Mouse (Mus musculus): ENCODE results near the gene Timm8a2. TPM values are rescaled to one million over a fixed set of nuclear protein-coding genes. Genes with fewer than 3 reads are reported as not detected.
A peak's percentile ranks its signal among the peaks of the same experiment; 100 is the strongest.
"Not testable (repeated sequence)": the region's sequence is repeated elsewhere in the genome, so short reads cannot be mapped to it uniquely, and the experiment has no call there.

The Timm8a2 gene
- total RNA-seq, 2 experiments from 2014 or later: not detected

DNA sequence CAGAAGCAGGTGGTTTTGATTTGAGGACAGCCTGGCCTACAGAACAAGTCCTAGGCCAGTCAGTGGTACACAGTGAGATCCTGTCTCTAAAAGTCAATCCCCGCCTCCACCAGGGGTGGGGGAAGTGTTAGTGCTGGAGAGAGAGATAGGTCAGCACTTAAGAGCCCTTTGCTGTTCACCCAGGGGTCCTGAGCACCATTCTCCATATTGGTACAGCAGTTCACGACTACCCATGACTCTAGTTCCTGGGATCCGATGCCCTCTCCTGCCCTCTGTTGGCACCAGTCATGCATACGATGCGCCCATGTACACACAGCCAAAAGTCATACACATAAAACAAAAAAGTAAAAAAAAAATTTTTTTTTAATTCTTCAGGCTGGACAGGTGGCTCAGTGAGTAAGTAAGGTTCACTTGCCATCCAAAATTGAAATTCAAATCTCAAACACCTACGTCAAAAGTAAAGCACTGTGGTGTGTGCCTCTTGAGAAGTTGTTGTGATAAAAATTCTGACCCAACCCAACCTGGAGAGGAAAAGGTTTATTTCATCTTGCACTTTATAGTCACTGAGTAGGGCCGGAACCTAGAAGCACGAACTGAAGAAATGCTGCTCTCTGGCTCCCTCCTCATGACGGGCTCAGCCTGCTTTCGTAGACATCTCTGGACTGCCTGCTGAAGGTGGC, 28.1 kb downstream of the Timm8a2 start:
- DNase-seq: no peak

DNA sequence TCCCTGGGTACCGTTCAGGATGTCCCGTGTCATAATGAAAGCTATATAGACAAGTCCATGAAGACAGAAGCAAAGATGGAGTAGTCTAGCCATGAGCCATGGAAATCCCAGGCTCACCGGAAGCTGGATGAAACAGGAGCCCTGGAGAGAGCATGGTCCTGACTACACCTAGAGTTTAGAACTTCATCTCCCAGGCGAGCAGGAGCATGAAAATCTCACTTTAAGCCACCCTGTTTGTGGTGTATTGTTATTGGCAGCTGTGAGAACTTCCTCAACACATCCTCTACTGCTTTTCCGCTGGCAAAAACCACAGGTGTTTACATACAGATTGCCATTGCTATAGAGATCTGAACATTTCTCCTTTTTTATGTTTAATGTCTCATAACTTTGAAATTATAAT, 29.1 kb downstream of the Timm8a2 start:
- DNase-seq: no peak

DNA sequence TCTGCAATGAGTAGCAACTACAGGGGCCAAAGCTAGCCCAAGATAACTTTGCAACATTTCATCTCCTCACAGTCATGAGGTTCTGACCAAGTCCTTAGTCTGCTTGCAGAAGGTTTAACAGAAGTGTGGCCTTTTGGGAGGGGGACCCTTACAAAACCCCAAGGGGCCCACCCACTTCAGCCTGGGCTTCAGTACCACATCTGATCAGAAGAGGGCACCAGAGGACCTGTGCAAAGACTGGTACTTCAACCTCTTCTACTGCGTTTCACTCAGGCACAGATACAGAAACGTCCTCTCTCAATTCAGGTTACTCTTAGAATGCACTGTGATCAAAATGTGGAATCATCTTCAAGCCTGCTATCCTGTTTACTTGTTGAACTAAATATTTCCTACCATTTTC, 30.0 kb downstream of the Timm8a2 start:
- DNase-seq: peak; percentile 86

DNA sequence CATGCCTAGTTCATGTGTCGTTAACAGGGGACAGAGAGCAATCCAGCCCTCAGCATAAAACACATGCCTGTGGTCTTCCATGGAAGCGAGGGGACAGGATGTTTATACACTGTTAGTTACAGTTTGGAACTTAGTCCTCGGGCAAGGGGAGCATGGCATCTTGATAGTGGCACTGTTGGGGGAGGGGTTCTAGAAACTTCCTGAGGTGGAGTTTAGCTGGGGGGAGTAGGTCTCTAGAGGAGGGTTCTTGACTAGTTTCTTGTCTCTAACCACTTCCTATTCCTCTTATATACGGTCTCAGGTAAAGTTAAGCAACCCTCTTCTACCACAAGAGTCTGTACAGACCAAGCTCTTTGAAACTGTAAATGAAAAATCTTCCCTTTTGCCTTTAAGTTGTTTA, 31.8 kb downstream of the Timm8a2 start:
- DNase-seq: no peak

DNA sequence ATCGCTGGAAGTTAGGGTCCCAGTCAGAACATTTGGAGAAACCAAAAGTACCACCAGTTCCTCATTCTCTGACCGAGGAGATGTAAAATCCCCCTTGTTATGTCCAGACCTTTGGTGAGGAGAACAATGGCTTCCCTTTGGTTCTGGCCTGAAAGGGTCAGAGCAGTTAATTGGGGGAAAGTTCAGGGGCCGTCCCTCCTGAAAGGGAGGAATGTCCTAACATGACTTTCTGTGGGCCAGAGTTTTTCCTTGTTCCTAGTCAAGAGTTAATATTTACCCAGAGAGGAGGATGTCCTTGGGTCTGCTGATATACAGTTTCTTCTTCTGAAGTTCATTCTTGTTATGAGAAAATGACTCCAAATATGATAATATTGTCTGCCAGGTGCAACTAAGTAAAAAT, 33.6 kb downstream of the Timm8a2 start:
- DNase-seq: not testable (repeated sequence)

DNA sequence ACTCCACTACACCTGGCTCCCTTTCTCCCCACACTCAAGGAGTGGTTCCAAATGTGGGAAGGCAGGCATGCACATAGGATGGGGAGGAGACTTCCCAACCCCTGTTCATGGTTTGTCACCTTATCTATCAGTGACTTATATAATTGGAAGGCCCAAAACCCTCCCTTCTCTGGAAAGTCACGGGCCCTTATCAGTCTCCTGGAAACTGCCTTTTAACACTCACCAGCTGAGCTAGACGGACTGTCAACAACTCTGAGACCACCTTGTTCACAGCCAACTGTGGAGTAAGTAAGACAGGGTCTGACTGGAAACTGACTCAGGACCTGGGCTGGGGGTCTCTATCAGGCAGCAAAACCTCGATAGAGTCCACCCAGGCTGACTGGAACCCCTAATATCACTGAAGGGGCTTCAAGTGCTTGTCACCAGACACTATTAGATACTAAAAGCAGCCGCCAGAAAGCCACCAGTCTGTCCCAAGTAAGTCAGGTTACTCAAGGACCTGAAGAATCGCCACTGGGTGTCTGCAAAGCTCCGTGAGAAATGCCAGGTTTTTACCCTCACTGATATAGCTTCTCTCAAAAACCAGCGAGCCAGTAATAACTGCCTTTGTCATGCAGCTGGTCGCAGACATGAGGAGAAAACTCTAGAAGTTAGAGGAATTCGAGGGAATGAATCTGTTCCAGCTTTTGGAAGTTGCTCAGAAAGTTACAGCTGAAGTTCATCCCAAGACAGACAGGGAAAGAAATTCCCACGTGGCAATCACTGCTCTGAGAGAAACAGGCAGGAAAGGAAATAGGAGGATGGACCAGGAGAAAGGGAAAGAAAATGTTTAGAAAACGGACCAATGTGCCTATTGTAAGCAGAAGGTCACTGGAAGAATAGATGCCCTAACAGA, 34.6 kb downstream of the Timm8a2 start:
- DNase-seq: peak; percentile 47

DNA sequence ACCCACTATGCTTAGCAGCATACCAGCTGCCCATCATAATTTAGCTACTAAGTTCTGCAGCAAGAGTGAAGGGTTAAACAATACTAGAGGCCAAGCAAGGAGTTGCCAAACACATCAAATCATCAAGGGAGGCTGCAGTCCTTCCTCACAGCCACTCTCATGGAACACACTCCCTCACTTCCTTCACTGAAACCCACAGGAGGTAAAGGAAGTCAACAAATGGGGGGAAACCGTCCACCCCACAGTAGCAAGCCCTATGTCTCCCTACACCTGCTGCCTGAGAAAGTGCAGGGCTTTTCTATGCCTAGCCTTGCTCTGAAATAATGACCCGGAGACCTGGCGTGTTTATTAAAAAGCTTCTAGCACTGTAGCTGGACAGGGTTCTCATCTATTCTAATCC, 35.5 kb downstream of the Timm8a2 start:
- DNase-seq: no peak

DNA sequence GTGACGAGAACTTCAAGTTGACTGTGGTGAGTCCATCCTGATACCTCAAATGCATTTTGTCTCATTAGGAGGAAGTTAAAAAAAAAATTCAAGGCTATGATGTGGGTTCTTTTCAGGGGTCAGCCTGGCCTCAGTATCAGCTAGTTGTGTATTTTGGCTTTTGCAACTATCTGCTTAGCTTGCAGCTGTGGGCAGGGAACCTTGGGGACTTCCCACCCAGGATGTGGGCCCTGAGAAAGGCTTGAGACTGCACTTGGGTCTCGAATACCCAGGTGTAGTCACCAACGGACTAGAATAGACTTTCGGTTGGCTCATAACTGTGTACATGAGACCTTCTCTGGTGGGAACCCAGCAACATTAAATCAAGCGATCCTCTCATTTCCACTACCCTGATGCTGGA, 38.9 kb downstream of the Timm8a2 start:
- DNase-seq: no peak

DNA sequence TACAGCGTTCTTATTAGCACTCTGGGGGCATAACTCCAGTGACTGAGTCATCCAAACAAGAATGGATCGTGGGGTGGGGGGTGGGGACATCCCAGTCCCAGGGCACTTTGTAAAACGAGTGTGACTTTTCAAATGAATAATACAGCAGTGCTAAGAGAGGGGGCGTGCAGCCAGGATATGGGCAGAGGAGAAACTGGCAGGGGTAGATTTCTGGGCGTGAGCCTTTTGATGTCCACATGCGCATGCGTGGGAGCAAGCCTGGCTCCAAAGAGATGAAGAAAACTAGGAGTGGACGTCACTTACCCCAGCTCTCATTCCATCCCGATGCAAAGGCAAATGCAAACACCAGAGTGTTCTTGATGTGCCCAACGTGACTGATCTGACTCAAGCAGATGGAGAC, 39.9 kb downstream of the Timm8a2 start:
- peak; percentile 32 for DNase-seq

DNA sequence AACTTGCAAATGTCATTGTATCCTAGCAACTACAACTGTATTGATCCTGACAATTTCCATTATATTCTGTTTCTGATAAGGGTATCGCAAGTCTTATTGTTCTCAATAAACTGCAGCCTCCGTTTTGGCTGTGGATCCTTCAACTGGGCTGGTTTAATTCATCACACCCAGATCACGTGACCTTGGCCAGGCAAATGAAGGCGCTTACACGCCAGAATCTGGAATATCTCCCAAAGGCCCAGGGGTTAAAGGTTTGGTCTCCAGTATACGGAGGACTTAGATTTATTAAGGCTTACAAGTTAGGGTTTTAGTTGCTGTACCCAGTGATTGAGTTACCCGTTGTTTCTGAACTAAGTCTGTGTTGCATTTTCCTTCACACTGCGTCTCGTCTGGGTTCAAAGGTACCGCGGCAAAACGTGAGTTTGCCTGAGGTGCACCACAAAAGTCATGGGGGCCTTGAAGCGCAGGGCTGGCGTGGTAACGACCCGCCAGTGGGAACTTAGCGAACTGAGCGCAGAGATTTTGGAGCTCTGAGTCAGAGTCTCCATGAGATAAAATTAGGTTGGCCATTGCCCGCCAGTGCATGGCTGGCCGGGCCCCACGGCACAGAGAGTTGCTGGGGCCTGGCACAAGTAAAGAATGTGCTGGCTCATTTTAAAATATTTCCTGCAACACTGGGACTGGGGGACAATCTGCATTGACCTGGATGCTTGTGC, 41.2 kb downstream of the Timm8a2 start:
- peak; percentile 59 for DNase-seq

DNA sequence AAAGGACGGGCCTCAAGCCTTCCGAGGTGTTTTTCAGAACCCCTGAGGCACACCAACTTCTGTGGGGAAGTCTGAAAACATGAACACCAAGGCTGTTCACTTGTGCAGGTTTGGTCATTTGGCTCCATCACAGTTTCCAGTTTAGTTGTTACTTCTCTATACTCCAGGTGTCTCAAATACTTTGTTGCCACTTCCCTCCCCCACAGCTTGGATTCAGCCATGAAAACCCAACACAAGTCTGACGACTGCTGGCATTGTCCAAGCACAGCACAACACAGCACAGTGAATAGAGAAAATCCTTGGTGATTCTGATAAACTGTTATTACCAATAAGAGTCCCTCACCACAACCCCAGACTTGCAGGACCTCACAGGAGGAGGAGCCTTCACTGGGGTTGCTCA, 42.5 kb downstream of the Timm8a2 start:
- DNase-seq: no peak

DNA sequence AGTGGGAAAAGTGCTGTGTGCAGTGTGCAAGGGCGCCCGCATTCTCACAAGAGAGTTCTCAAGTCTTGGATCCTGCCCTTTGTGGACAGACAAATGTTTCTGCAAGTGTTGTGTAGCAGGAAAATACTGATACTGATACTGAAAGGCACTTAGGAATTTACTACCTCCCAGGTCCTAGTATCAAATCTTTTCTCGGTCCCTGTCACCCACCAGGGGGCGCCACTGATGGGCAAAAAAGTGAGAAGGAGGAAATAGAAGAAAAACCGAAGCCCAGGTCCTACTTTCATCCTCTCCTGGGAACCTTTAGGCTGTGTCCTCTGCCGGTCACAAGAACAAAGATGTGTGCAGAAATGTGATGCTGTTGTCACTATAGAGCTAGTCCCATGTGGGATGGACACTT, 45.0 kb downstream of the Timm8a2 start:
- peak; percentile 72 for DNase-seq

DNA sequence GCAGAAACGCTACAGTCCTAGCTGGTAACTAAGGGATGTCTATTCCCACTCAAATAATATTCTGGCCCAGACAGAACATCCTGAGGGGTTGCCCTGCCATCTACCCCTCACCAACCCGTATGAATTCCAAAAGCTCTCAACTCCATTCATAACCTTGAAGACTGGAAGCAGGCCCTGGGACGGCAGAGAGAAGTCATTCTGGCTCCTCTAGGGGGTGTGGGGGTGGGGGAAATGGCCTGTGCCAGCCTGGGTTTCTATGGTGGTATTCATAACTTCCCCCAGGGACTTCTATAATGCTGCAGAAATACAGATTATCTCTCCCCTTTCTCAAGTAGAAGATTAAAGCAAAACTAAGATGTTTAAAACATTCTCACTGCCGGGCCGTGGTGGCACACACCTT, 45.4 kb downstream of the Timm8a2 start:
- DNase-seq: no peak

DNA sequence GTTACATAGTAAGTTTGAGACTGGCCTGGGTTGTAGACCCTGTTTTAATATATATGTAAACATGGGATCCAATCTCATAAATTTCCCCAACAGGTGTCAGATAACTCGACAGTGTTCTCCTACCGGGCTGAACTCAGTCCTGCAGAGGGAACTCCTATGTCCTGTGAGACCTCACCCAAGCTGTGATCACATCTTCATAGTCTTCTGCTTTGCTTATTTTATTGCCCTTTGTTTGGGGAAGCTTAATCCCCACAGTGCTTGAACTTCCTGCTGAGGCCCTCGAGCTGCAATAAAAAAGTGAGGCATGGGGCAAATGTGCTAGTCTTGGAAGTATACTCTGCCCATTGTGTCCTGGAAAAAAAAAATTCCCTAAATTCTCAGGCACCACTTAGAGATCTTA, 46.8 kb downstream of the Timm8a2 start:
- DNase-seq: no peak

DNA sequence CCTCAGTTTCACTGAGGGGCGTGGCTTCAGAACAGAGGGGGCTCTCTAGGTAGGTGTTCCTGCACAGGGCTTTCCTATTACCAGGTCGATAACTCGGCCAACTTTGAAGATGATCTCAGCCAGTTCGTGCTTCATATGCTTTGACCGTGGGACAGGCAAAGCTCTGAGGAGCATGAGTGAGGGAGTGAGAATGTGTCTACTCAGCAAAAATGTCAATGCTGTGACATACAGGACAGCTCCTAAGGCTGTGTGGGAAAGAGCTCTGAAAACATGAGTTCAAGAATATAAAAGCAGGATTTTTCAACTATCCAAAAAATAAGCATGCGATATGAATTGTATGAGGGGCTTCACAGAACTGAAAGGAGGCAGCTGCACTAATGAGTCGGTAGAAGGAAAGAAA, 49.0 kb downstream of the Timm8a2 start:
- no peak for DNase-seq

DNA sequence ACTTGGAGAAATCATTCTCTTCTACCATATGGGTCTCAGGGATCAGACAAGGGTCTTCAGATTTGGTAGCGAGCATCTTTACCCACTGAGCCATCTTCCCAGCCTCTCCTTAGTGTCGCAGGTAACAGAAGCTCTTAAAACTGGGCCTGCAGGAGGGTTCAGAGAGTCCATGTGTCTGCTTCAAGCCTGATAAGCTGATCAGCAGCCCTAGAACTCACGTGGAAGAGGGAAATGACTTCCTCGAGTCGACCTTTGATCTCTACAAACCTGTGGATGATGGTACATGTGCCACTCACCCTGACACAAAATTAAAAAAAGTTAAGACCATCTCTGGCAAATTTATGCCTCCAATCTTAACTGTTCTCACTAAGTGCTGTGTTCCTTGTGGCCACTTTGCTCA, 53.5 kb downstream of the Timm8a2 start:
- no peak for DNase-seq

Other genes starting within 250 kb of the Timm8a2 start
- 10 to 100 TPM; 28.5 to 30.9 TPM for gene Dock9, start 236.8 kb upstream of the Timm8a2 start, total RNA-seq (2021)
- 10 to 100 TPM; 25.2 to 27.3 TPM for gene Ubac2, start 156.1 kb upstream of the Timm8a2 start, total RNA-seq (2021)
- not detected for gene Gpr18, start 118.9 kb upstream of the Timm8a2 start, total RNA-seq (2021)
- 1 to 10 TPM; 2.8 to 3.3 TPM for gene Gpr183, start 69.5 kb upstream of the Timm8a2 start, total RNA-seq (2021)
- 10 to 100 TPM; 98.4 to 99.8 TPM for gene Tm9sf2, start 72.4 kb downstream of the Timm8a2 start, total RNA-seq (2021)
- 10 to 100 TPM; 83.0 to 94.2 TPM for gene Clybl, start 147.0 kb downstream of the Timm8a2 start, total RNA-seq (2021)